Mouse (Mus musculus) kidney, adult 18-20 months (tissue): ENCODE measurements around the gene Zfp777.

ENCODE experiments used
- DNase-seq: peaks from one replicate; pipeline ENCODE4 v3.0.0; 2021

Zfp777 gene

GRCm38 (mm10) chr6:48025905-48026660, 22.6 kb downstream of the Zfp777 start:
- DNase-seq = no peak

GRCm38 (mm10) chr6:48024994-48025345, 23.7 kb downstream of the Zfp777 start:
- DNase-seq = no peak

- no peak for DNase-seq
Observed at GRCm38 (mm10) chr6:48024330-48024993, 24.2 kb downstream of the Zfp777 start.

GRCm38 (mm10) chr6:48022672-48023071, 26.0 kb downstream of the Zfp777 start:
- no peak for DNase-seq

DNA sequence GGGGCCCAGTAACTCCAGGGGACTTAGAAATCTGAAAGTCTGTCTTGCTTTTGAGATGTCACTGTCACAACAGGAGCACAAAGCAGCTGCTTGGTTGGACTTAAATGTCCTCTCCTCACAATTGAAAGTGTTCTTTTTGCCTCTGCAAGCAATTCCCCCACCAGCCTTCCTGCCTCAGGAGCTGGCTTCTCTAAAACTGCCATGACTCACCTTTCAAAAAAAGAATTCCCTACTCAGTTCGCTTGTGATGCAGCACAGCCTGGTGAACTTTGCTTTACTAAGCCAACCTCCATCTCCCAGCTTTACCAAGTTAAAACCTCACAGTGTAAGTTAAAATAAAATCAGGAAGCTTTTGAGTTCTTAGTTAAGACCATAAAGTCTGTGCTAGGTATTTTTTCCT, 27.0 kb downstream of the Zfp777 start:
- DNase-seq = no peak

- no peak for DNase-seq
Observed at GRCm38 (mm10) chr6:48020006-48020405, 28.7 kb downstream of the Zfp777 start.

DNA sequence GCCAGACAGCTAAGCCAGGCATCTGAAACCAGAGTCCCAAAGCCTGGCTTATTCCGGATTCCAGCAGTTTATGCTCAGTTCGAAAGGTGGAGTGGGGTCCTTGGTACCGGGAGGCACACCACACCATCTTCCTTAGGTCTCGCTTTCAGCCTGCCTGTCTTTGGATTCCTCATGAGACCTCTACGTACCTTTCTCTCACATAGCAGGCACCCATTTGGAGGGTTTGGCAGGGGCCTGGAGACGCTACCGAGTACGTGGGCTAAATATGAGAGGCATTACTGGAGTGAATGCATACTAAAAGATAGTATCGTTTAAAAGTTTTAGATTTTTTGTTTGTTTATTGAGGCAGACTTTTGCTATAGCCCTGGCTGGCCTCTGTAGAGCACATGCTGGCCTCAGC, 31.9 kb downstream of the Zfp777 start:
- no peak for DNase-seq

DNA sequence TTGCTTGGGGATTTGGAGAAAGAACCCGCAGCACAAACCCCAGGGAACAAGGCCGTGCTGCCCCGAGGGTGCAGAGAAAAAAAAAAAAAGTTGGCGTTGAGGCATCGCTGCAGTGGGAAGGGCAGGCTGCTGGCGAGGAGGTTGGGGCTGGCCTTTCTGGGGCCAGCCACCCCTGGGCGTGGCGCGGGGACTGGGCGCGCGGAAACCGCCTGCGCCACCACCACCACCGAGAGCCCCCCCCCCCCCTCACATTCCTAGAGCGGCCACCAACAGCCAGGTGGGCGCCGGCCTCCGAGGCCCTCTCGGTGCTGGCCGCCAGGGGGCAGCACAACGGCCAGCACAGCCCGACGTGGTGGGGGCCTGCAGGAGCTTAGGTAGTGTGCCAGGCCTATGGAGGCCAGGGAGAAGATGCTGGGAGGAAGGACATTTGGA, 32.6 kb downstream of the Zfp777 start:
- peak; percentile 57 for DNase-seq

DNA sequence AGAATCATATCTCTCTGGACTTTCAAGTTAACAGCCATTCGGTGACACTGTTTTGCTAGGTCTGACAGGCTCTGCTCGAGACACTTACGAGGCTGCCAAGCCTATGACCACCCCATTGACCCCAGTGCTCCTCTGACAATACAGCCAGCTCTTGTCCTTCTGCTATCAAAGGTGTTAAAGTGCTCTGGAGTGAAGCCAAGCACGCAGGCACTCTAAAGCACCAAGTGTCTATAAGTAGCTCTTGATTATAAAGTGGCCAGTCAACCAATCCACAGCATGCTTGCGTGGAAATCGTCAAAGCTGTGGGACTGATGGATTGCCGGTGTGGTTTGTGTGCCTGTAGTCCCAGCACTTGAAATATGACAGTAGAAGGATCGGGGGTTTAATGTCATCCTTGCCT, 38.0 kb downstream of the Zfp777 start:
- no peak for DNase-seq

GRCm38 (mm10) chr6:47995661-47996060, 53.0 kb downstream of the Zfp777 start:
- DNase-seq = no peak

- no peak for DNase-seq
Observed at GRCm38 (mm10) chr6:47983936-47984335, 64.8 kb downstream of the Zfp777 start.

DNA sequence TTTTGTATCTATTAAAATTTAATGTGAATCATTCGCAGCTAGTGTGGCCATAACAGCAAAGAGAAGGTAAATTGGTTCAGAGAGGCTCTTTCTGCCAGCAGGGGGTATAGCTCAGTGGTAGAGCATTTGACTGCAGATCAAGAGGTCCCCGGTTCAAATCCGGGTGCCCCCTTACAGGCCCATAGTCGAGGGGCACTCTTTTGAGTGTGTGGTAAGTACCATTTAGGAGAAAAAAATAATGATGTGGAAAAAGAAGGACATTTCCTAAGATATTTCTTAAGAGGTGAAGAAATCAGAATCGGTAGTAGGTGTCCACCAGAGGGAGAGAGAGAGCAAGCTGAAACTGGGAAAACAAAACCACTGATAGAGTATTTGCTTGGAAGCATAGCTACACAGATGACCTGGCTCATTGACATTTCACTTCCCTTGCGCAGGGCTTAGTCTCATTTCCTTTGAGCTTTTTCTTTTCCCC, 69.8 kb downstream of the Zfp777 start:
- DNase-seq = peak; percentile 86

GRCm38 (mm10) chr6:47974599-47974998, 74.1 kb downstream of the Zfp777 start:
- no peak for DNase-seq
